Mouse (Mus musculus) midbrain, embryonic 14.5 days (tissue): ENCODE results near the gene Cryl1. TPM values are rescaled to one million over a fixed set of nuclear protein-coding genes. Genes with fewer than 3 reads are reported as not detected.
A peak's percentile ranks its signal among the peaks of the same experiment; 100 is the strongest.

ENCODE experiments used
- ATAC-seq: fragments of 200-750 bp; cut with Nextera tagmentation; 2 replicates; pipeline ENCODE4 v1.8.0; 2017; ENCODE audit warnings: moderate number of reproducible peaks, moderate library complexity; ENCODE audit not compliant: low FRiP score, low TSS enrichment
- DNase-seq: peaks from one replicate; pipeline ENCODE4 v3.0.0-alpha.2; 2015
- H3K27ac ChIP-seq: fragments of 300-500 bp; sonication (generic); replicated peaks from 2 replicates; pipeline ENCODE4 v1.5.1; 2014; ENCODE audit warnings: mild to moderate bottlenecking, low read depth, low read length, moderate library complexity
- H3K27me3 ChIP-seq: fragments of 300-500 bp; sonication (generic); 2 replicates; pipeline ENCODE4 v1.6.1; 2014; ENCODE audit warnings: low read length, control low read depth, mixed read lengths; ENCODE audit not compliant: control insufficient read depth, insufficient read depth
- H3K36me3 ChIP-seq: fragments of 300-500 bp; sonication (generic); 2 replicates; pipeline ENCODE4 v1.6.1; 2014; ENCODE audit warnings: low read length, control low read depth; ENCODE audit not compliant: control insufficient read depth, insufficient read depth
- H3K4me1 ChIP-seq: fragments of 300-500 bp; sonication (generic); 2 replicates; pipeline ENCODE4 v1.6.1; 2014; ENCODE audit warnings: mild to moderate bottlenecking, antibody characterized with exemption, low read length, control low read depth; ENCODE audit not compliant: control insufficient read depth, insufficient read depth
- H3K4me2 ChIP-seq: fragments of 300-500 bp; sonication (generic); 2 replicates; pipeline ENCODE4 v1.6.1; 2014; ENCODE audit warnings: mild to moderate bottlenecking, low read length, moderate library complexity
- H3K4me3 ChIP-seq: fragments of 300-500 bp; sonication (generic); replicated peaks from 2 replicates; pipeline ENCODE4 v1.5.1; 2014; ENCODE audit warnings: low read depth, low read length
- H3K9ac ChIP-seq: fragments of 300-500 bp; sonication (generic); replicated peaks from 2 replicates; pipeline ENCODE4 v1.6.1; 2014; ENCODE audit warnings: mild to moderate bottlenecking, low read length, moderate library complexity
- H3K9me3 ChIP-seq: fragments of 300-500 bp; sonication (generic); 2 replicates; pipeline ENCODE4 v1.6.1; 2016; ENCODE audit warnings: low read length, control low read depth, mixed read lengths; ENCODE audit not compliant: control insufficient read depth
- WGBS: fragments of 180-500 bp; shearing (Covaris S2); extraction: QIAGEN DNeasy Blood & Tissue Kit; methylation state at CpG from one replicate; pipeline ENCODE4 v1.1.7; 2014; 5-methylcytosine and 5-hydroxymethylcytosine counted together
- polyA plus RNA-seq: library from polyadenylated mRNA; unstranded; fragments of >200 nt; fragmentation: Nextera tagmentation; extraction: Ambion mirVana; gene quantifications from 2 replicates; pipeline ENCODE4 v1.2.1, GENCODE M21; 2014

The Cryl1 gene
- polyA plus RNA-seq, 1 experiment from 2014 or later, result 8.7 TPM

- H3K4me3 ChIP-seq, result no peak overlapping the region
- H3K27ac ChIP-seq, result no peak overlapping the region
- H3K27me3 ChIP-seq, result no peaks in the 10 kb centered on the region
- no peaks in the 10 kb centered on the region for H3K4me1 ChIP-seq
- no peaks in the 10 kb centered on the region for H3K36me3 ChIP-seq
- ATAC-seq, result no peak
- no peak for DNase-seq
- WGBS, result 88% methylated on average over 8 of the region's 8 CpGs
- no peak overlapping the region for H3K9ac ChIP-seq
- no peaks in the 10 kb centered on the region for H3K9me3 ChIP-seq
- no peak overlapping the region for H3K4me2 ChIP-seq
Observed at GRCm38 (mm10) chr14:57259341-57259740, 139.0 kb downstream of the Cryl1 start.

- DNase-seq (no peak), ATAC-seq (no peak)
- H3K9me3 ChIP-seq, result no peaks in the 10 kb centered on the region
- H3K9ac ChIP-seq, result no peak overlapping the region
- WGBS, result 67% methylated on average over 3 of the region's 3 CpGs
- H3K27me3 ChIP-seq, result no peaks in the 10 kb centered on the region
- H3K27ac ChIP-seq, result no peak overlapping the region
- no peaks in the 10 kb centered on the region for H3K36me3 ChIP-seq
- H3K4me1 ChIP-seq, result no peaks in the 10 kb centered on the region
- no peak overlapping the region for H3K4me2 ChIP-seq
- no peak overlapping the region for H3K4me3 ChIP-seq
Observed at GRCm38 (mm10) chr14:57248661-57249060, 149.7 kb downstream of the Cryl1 start.

DNA sequence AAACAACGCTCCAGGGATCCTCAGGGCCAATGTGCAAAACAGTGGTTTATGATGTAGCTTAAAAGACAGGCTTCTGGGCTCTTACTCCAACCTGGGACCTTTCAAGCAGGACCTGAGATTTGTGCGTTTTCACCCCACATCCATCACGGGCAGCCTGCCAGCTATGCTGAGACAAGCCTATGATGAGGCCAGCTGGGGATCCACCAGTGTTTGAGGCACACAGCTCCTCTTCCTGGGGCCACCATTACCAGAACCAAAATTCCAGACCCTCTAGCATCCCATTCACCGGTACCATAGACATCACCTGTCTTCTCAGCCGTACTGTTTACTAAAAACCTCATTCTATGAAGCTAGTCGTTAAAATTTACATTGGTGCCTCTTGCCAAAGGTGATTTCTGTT, 151.8 kb downstream of the Cryl1 start:
- H3K9ac ChIP-seq, result no peak overlapping the region
- ATAC-seq (no peak), DNase-seq (peak; percentile 2)
- H3K36me3 ChIP-seq, result no peaks in the 10 kb centered on the region
- no peak overlapping the region for H3K4me2 ChIP-seq
- H3K27ac ChIP-seq, result no peak overlapping the region
- no peak overlapping the region for H3K4me3 ChIP-seq
- no peaks in the 10 kb centered on the region for H3K27me3 ChIP-seq
- WGBS, result 90% methylated on average over 6 of the region's 6 CpGs
- H3K4me1 ChIP-seq, result no peaks in the 10 kb centered on the region
- H3K9me3 ChIP-seq, result no peaks in the 10 kb centered on the region

DNA sequence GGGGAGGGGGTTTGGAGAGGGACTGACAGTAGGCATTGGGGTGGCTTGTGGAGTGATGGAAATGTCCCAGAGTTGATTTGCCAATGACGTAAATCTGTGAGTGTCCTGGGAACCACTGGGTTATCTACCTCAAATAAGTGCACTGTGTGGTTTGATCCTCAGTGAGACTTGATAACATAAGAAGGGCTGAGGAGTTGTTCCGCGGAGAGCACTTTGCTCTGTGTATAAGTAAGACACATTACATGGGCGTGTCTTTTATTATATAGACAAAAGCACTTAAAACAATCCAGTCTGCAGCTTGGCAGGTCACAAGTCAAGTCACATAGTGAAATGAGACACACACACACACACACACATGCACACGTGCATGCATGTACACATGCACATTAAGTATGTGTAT, 155.4 kb downstream of the Cryl1 start:
- Histone ChIP-seq H3K4me1 (no peaks in the 10 kb centered on the region), H3K27ac (no peak overlapping the region), H3K4me3 (no peak overlapping the region), H3K4me2 (no peak overlapping the region), H3K36me3 (no peaks in the 10 kb centered on the region), H3K9me3 (no peaks in the 10 kb centered on the region), H3K9ac (no peak overlapping the region), H3K27me3 (no peaks in the 10 kb centered on the region)
- no peak for ATAC-seq
- DNase-seq, result no peak
- 91% methylated on average over 5 of the region's 5 CpGs for WGBS

DNA sequence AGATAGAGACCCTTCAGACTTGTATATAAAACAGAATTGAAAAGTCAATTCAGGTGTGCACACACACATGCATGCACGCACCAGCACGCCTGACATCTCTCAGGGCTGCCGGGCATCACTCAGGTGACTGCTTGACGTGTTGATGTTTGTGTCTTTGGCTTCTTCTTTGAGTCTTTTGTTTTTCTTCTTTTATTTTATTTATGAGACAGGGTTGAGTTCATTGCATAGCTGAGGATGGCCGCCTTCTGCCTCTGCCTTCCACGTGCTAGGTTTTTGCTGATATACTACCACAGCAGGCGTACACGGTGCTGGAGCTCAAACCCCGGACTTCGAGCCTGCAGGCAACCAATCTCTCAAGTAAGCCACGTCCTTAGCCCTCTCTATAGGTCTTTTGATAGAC, 163.1 kb downstream of the Cryl1 start:
- no peak for ATAC-seq
- Histone ChIP-seq H3K4me2 (no peak overlapping the region), H3K9me3 (no peaks in the 10 kb centered on the region), H3K4me1 (0 out of 2 replicates have a peak, but pooled peaks cover 3% of the 10 kb centered on the region), H3K4me3 (no peak overlapping the region), H3K36me3 (no peaks in the 10 kb centered on the region), H3K27me3 (no peaks in the 10 kb centered on the region), H3K9ac (no peak overlapping the region), H3K27ac (no peak overlapping the region)
- DNase-seq, result no peak
- WGBS, result 74% methylated on average over 11 of the region's 11 CpGs

DNA sequence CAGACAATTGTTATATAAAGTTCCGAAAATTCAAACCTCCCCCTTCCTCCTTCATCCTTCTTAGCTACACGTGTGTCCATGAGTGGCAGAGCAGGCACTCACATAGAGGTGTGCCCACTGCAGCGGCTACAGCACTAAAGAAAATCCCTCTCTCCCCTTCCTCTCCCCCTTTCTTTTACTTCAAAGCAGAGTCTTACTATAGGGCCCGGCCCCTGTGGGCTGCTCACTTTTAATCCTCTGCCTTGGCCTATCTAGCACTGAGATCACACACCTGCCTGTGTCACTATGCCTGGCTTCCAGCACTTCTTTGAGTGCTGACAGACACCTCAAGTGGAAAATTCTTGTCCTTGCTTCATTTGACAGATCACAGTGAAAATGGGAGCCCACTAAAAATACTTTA, 163.6 kb downstream of the Cryl1 start:
- DNase-seq (peak; percentile 12), ATAC-seq (no peak; the same call in 1 of the 2 replicates)
- Histone ChIP-seq H3K27ac (no peak overlapping the region), H3K9ac (no peak overlapping the region), H3K4me2 (no peak overlapping the region), H3K4me1 (0 out of 2 replicates have a peak, but pooled peaks cover 3% of the 10 kb centered on the region), H3K27me3 (no peaks in the 10 kb centered on the region), H3K9me3 (no peaks in the 10 kb centered on the region), H3K4me3 (no peak overlapping the region), H3K36me3 (no peaks in the 10 kb centered on the region)
- 6% methylated on average over 4 of the region's 4 CpGs for WGBS

DNA sequence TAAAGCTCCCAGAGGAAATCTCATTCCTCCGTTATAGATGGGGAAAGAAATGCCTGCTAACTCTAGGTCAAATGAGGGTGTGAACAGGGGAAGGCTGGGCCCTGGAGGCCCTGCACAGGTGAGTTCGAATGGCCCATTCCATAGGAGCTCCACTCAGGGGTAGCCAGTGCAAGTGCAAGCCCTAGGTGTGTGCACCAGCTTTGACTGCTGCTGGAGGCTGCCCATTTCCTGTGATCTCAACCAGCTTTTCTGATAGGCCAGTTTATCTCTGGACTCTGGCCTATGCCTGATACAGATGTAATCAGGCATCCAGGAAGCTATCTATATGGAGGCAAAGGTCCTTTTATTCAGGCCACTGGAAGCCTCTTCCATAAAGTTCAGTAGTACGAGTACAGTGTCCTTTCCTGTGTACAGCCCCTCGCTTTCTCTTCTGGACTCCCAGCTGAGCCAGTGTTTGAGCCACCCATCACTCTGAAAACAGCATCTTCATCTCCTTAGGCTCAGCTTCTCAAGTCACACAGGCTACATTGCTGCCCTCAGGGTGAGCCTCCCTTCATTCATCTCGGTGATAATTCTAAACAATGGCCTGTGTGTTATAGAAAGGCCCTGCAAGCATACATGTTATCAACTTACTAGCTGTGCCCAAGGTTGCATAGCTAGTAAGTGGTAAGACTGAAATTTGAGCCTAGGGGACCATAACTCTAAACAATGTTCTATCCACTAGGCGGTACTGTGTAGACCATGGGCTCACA, 167.9 kb downstream of the Cryl1 start:
- no peak overlapping the region for H3K4me2 ChIP-seq
- no peak overlapping the region for H3K27ac ChIP-seq
- no peaks in the 10 kb centered on the region for H3K36me3 ChIP-seq
- DNase-seq, result no peak
- no peak overlapping the region for H3K4me3 ChIP-seq
- 88% methylated on average over 6 of the region's 6 CpGs for WGBS
- no peak for ATAC-seq
- H3K4me1 ChIP-seq, result 0 out of 2 replicates have a peak, but pooled peaks cover 3% of the 10 kb centered on the region
- no peaks in the 10 kb centered on the region for H3K27me3 ChIP-seq
- H3K9ac ChIP-seq, result no peak overlapping the region
- H3K9me3 ChIP-seq, result no peaks in the 10 kb centered on the region

Other genes with a start within 250 kb of the Cryl1 start
- gene Ift88, start 25.5 kb upstream of the Cryl1 start, polyA plus RNA-seq, result 20.7 and 27.3 TPM in 2 replicates
- 3.2 and 7.1 TPM in 2 replicates for gene Il17d, start 126.2 kb upstream of the Cryl1 start, polyA plus RNA-seq
- 101 and 104 TPM in 2 replicates for gene Eef1akmt1, start 173.1 kb upstream of the Cryl1 start, polyA plus RNA-seq